Mouse (Mus musculus): Measurements from ENCODE around the gene Sh3rf3. TPM values are rescaled to one million over a fixed set of nuclear protein-coding genes. Genes with fewer than 3 reads are reported as not detected.

Sh3rf3 gene
- polyA plus RNA-seq, 1 experiment = 1.5 TPM

- WGBS = 95% methylated on average over 1 of the region's 1 CpGs
- no peaks in the 10 kb centered on the region for H3K4me1 ChIP-seq (ENCODE audit: control insufficient read depth, insufficient read depth, insufficient read length)
- H3K36me3 ChIP-seq (ENCODE audit: control insufficient read depth, insufficient read depth, low read length) = no peaks in the 10 kb centered on the region
- no peak for DNase-seq (ENCODE audit: low read depth in 1 of 2, low spot score in 2 of 2)
- H3K4me3 ChIP-seq (ENCODE audit: extremely low read depth, insufficient read depth, insufficient read length) = no peak overlapping the region
- TF ChIP-seq CTCF (IDR thresholded peaks at IDR 0.05; ENCODE audit: extremely low read depth, insufficient read depth, insufficient read length, insufficient replicate concordance) = no peak
- TF ChIP-seq POLR2A (IDR thresholded peaks at IDR 0.05; ENCODE audit: low read depth, low read length) = no peak
- no peak overlapping the region for H3K27ac ChIP-seq (ENCODE audit: insufficient read depth, low read length)
- H3K27me3 ChIP-seq (ENCODE audit: control insufficient read depth, insufficient read depth, low read length) = no peaks in the 10 kb centered on the region
These were observed 359.4 kb downstream of the Sh3rf3 start for GRCm38 (mm10) chr10:59172539-59172938.

DNA sequence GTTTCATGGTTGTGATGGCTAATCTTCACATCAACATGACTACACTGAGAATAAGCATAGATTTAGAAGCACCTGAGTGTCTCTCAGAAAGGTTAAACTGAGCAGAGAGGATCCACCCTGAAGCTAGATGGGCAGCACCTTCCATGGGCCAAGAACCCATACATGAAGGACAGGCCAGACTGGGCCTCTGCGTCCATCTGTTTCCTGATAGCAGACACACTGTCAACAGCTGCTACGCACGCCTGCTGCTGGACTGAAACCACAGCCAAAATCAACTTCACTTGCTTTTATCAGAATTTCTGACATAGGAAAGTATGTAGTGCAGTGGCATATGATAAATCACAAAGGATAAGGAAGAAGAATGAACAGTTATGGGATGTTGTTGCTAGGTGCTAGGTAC is 366.5 kb downstream of the Sh3rf3 start:
- H3K27me3 ChIP-seq (ENCODE audit: control insufficient read depth, insufficient read depth, low read length) = no peaks in the 10 kb centered on the region
- H3K4me1 ChIP-seq (ENCODE audit: control insufficient read depth, insufficient read depth, insufficient read length) = no peaks in the 10 kb centered on the region
- WGBS = 74% methylated on average over 3 of the region's 3 CpGs
- H3K27ac ChIP-seq (ENCODE audit: insufficient read depth, low read length) = no peak overlapping the region
- DNase-seq (ENCODE audit: low read depth in 1 of 2, low spot score in 2 of 2) = no peak
- no peak overlapping the region for H3K4me3 ChIP-seq (ENCODE audit: extremely low read depth, insufficient read depth, insufficient read length)
- no peaks in the 10 kb centered on the region for H3K36me3 ChIP-seq (ENCODE audit: control insufficient read depth, insufficient read depth, low read length)
- TF ChIP-seq POLR2A (IDR thresholded peaks at IDR 0.05; ENCODE audit: low read depth, low read length) = no peak
- TF ChIP-seq CTCF (IDR thresholded peaks at IDR 0.05; ENCODE audit: extremely low read depth, insufficient read depth, insufficient read length, insufficient replicate concordance) = no peak

GRCm38 (mm10) chr10:59182306-59182705 is 369.1 kb downstream of the Sh3rf3 start:
- DNase-seq (ENCODE audit: low read depth in 1 of 2, low spot score in 2 of 2) = no peak
- Histone ChIP-seq H3K4me3 (ENCODE audit: extremely low read depth, insufficient read depth, insufficient read length) (no peak overlapping the region), H3K36me3 (ENCODE audit: control insufficient read depth, insufficient read depth, low read length) (no peaks in the 10 kb centered on the region), H3K27me3 (ENCODE audit: control insufficient read depth, insufficient read depth, low read length) (no peaks in the 10 kb centered on the region), H3K4me1 (ENCODE audit: control insufficient read depth, insufficient read depth, insufficient read length) (no peaks in the 10 kb centered on the region), H3K27ac (ENCODE audit: insufficient read depth, low read length) (no peak overlapping the region)
- 77% methylated on average over 3 of the region's 3 CpGs for WGBS
- TF ChIP-seq POLR2A (IDR thresholded peaks at IDR 0.05; ENCODE audit: low read depth, low read length) (no peak), CTCF (IDR thresholded peaks at IDR 0.05; ENCODE audit: extremely low read depth, insufficient read depth, insufficient read length, insufficient replicate concordance) (no peak)

Other genes with a start within 250 kb of the Sh3rf3 start
- gene Edar, start 137.7 kb upstream of the Sh3rf3 start, polyA plus RNA-seq (2012; rRNA removed) = 0.45 and 0.72 TPM in 2 replicates
- gene Gm17542, start 95.1 kb upstream of the Sh3rf3 start, polyA plus RNA-seq (2012; rRNA removed) = not detected in 2 replicates

Data from spleen, adult 2 months (tissue).